Mouse (Mus musculus): ENCODE results near the gene Ptprcap.
A peak's percentile ranks its signal among the peaks of the same experiment; 100 is the strongest.
"Not testable (repeated sequence)": the region's sequence is repeated elsewhere in the genome, so short reads cannot be mapped to it uniquely, and the experiment has no call there.

Gene Ptprcap

DNA sequence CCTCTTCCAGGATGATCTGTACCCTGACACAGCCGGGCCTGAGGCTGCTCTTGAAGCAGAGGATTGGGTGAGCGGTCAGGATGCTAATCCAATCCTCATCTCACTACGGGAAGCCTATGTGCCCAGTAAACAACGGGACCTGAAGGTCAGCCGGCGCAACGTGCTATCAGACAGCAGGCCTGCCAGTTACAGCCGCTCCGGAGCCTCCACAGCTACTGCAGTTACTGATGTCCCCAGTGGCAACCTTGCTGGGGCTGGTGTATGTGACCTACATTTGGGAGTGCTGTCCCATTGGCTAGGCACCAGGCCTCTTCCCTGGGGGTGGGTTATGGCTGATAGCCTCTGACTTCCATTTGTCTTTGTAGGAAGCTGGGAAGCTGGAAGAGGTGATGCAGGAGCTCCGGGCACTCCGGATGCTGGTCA, at the start of gene Ptprcap:
Gene Ptprcap (plus strand): TSS at position 373 of the 423 bp plus-strand sequence.
- DNase-seq (ENCODE audit: low spot score): no peak

DNA sequence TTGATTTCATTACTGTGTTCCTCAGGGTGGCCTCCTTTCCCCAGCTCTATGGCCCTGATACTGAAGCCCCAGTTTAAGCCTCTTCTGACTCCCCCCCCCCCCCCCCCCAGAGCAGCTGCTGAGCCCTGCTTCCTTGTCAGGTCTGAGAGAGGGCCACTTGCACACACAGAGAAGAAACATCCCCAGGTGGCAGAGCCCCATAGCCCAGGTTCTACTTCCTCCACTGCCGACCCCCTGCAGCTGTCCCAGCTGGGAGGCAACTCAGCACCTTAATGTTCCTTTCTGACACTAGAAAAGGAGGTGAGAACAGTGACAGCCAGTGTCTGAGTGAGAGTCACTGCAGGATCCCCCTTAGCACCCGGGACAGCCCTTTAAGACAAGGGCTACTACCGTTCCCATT, 49.6 kb upstream of the Ptprcap start:
- DNase-seq (ENCODE audit: low spot score): no peak

DNA sequence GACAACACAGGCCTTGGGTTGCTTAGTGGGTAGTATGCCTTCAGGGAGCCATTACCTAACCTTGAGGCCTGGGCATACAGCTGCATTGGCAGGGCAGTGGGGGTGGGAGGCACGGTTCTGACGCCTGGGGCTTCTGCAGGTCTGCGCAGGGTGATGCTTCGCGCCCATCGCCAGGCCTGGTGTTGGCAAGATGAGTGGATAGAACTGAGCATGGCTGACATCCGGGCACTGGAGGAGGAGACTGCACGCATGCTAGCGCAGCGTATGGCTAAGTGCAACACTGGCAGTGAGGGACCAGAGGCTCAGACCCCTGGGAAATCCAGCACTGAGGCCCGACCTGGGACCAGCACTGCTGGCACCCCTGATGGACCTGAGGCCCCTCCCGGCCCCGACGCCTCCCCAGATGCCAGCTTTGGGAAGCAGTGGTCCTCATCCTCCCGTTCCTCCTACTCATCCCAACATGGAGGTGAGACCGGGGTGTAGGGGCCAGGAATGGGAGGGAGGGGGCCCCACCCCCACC, 48.7 kb upstream of the Ptprcap start:
- no peak for DNase-seq (ENCODE audit: low spot score)

DNA sequence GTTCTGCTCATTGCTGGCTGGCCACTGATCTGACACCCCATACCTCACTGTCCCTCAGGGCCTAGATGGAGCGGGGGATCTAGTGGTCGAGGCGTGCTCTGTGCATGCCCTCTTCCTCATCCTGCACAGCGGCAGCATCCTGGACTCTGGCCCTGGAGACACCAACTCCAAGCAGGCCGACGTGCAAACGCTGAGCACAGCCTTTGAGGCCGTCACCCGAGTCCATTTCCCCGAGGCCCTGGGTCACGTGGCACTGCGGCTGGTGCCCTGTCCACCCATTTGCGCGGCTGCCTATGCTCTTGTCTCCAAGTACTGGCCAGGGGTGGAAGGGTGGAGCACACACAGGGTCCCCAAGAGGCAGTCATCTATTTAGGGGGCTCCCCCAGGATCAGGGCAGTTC, 46.8 kb upstream of the Ptprcap start:
- no peak for DNase-seq (ENCODE audit: low spot score)

DNA sequence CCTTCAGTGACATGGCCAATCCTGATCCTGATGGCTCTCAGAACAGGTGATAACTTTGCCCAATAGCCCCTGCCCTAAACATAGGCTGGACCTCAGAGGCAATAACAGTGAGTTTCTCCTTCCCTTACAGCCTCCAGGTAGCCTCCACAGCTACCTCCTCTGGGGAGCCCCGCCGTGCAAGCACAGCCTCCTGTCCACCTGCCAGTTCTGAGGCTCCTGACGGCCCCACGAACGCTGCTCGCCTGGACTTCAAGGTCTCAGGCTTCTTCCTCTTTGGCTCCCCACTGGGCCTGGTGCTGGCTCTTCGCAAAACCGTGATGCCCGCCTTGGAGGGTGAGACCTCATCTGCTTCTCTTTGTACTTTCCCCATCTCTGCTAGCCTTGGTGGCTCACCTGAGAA, 44.9 kb upstream of the Ptprcap start:
- no peak for DNase-seq (ENCODE audit: low spot score)

DNA sequence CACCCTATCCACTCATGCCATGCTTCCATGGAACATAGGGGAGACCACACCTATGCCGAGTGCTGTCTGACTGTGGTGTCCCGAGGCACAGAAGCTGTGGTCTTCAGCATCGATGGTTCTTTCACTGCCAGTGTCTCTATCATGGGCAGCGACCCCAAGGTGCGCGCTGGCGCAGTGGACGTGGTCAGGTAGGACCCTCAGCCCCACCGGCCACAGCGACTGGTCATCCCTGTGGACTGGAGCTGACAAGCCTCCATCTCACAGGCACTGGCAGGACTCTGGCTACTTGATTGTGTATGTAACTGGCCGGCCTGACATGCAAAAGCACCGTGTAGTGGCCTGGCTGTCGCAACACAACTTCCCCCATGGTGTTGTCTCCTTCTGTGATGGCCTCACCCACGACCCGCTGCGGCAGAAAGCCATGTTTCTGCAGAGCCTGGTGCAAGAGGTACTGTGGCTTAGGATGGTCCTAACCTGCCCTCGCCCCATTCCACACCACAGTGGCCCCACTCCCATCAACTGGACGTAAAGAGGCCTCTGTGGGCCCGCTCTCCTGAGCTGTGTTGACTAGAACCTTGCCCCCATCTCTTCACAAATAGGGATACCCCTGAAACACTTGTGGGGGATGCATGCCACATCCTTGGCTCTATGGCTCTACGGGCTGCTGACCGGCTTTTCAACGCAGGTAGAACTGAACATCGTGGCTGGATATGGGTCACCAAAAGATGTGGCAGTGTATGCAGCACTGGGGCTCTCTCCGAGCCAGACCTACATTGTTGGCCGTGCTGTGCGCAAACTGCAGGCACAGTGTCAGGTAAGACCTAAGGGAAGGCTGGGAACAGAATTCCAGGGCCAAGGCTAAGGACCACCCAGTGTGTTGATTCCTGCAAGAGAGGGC, 41.1 kb upstream of the Ptprcap start:
- DNase-seq (ENCODE audit: low spot score): no peak

DNA sequence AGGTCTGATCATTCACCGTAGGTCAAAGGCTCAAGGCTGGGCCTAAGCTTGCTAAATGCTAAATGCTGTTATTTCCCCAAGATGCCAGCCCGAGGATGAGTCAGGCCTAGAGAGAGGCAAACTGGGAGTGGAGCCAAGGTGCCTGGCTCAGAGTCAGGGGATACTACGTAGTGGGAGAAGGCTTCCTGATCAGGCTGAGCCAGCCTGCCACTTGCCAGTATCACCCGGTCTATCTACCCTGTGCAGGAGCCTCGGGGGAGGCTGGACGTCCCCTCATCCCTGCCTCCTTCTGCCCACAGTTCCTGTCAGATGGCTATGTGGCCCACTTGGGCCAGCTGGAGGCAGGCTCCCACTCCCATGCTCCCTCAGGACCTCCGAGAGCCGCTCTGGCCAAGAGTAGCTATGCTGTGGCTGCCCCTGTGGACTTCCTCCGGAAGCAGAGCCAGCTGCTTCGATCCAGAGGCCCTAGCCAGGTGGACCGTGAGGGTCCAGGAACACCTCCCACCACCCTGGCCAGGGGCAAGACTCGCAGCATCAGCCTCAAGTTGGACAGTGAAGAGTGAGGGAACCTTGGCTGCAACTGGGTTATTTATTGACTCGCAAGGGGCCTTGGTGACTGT, 40.1 kb upstream of the Ptprcap start:
- peak; percentile 79 for DNase-seq (ENCODE audit: low spot score)

DNA sequence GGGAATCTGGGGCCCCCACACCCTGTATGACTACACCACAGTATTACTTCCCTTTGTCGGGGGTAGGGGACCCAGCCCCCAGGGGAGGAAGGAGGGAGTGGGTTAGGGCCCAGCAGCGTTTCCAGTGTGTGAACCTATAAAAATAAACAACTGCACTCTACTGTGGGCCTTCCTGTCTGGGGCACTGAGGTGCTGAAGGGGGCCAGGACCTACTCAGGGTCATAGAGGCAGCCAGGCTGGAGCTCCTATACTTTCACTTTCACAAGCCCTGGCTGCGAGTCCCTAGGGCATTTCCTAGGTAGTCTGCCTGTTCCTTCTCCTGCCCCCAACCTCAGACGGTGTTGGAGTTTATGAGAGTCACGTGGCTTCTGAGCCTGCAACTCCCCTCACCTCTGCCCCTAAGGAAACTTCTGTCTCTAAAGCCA, 39.6 kb upstream of the Ptprcap start:
- DNase-seq (ENCODE audit: low spot score): no peak

DNA sequence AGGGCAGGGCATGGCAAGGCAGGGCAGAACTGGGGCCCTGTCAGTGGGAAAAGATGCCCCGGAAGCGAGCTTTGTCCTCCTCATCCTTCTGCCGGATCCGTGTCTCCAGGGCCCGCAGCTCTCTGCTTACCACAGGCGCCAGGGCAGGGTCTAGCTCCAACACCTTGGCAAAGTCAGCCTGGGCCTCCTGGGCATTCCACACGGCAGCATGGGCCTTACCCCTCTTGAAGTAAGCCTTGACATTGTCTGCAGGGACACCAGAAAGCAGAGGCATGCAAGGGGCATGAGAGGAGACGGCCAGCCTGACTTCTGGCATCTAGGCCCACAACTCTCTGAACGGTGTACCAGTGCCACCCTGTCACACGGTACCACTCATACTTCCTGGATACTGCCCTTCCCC, 38.9 kb upstream of the Ptprcap start:
- DNase-seq (ENCODE audit: low spot score): no peak

DNA sequence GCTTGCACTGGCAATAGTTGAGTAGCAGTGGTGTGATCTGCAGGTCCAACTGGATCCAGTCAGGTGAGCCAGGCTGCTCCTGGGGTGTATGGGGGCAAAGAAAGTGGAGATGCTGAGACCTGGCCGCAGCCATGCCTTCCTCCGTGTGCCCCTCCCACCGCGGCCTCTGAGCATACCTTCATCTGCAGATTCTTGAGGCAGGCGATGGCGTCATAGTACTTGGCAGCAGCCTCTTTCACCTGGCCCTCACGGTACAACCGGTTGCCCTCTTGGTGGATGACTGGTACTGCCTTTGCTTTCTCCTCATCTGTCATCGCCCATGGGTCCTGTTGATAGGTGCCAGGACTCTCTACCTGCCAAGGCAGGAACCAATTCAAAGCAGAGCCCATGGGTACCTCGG, 38.3 kb upstream of the Ptprcap start:
- DNase-seq (ENCODE audit: low spot score): no peak

DNA sequence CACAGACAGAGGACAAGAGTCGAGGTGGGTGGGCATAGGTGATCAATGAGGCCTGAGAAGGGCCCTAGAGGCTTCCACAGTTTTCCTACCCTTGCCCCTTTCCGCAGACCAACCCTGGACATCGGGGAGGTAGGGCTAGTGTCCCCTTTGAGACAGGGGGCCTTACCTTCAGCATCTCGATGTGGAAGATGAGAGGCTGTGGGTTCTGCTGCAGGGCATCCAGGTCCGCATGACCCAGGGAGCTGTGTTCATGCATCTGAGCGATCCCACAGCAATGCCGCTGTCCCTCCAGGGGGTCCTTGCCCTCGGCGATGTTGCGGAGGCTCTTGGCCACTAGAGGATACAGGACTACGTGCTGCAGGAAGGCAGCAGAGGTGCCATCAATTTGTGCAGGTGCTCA, 37.6 kb upstream of the Ptprcap start:
- no peak for DNase-seq (ENCODE audit: low spot score)

DNA sequence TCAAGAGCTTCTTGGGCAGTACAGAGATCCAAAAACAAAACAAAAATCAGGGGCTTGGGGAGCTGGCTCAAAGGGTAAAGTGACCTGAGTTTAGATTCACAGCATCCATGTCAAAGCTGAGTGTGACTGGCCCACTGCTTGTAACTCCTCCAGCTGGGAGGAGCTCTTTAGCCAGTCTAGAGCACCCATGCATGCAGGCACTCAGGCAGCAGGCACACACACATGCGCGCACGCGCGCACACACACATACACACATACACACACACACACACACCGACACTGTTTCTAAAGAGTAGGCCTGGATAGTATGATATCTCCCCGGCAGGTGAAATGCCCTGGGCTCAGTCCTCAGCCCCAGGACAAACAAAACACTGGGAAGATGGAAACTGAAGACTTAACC, 36.4 kb upstream of the Ptprcap start:
- DNase-seq (ENCODE audit: low spot score): no peak

DNA sequence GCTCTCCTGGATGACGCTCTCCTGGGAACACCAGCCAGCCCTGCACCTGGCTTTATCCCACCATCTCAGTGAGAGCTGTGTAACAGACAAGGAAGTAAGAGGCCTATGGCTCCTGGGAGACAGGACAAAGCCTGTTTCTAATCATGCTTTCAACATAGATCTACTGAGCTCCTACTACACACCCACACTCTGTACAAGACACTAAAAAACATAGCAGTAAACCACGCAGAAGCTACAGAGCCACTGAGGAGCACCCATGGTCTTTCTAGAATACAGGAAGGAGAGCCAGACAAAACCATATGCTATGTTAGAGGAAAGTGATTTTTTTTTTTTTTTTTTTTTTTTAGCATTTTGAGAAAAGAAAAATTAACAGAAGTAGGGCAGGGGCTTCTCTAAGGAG, 35.1 kb upstream of the Ptprcap start:
- DNase-seq (ENCODE audit: low spot score): no peak

DNA sequence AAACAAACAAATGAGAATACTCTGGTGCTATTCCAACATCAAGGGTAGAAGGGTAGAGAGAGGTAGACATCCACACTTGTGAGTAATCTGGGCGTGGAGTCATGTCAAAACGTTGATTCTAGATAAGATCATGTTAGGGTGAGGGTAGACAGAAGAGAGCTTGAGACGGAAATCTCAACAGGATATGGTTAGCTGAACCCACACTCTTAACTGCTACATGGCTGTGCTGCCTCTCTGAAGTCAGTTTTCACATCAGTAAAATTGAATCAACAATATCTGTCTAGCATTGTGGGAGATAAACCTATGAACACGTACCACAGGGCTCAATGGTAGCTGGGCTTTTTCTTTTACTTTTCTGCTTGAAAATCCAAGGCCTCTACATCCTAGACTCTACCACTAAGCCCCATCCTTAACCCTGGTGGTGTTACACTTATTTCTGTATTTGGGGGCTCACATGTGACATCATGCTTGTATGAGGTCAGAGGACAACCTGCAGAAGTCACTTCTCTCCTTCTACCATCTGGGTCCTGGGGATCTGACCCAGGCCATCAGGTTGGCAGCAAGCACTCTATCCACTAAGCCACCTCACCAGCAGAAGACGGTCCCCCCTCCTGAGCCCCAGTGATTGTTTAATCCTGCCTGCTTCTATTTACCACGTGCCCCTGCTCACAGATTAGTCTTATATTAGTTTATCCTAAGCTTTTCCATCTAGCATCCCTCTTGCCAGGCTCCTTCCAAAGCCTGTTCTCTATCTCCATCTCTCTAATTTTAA, 33.5 kb upstream of the Ptprcap start:
- DNase-seq (ENCODE audit: low spot score): no peak

DNA sequence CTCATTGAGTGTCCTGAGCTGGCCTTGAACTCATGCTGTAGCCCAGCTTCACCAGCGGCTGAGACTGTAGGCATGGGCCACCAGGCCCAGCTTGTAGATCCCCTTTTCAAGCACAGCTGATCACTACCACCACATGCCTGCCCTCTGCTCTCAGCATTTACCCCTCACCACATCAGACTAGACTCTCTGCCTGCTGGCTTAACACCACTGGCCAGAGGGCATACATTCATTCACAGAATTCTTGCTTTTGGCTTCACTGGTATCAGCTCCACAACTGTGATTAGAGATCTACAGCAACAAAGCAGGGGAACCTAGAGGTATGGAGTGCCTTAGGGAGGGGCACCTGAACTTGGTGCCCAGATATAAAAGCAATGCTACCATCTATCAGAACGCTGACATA, 32.9 kb upstream of the Ptprcap start:
- DNase-seq (ENCODE audit: low spot score): no peak

DNA sequence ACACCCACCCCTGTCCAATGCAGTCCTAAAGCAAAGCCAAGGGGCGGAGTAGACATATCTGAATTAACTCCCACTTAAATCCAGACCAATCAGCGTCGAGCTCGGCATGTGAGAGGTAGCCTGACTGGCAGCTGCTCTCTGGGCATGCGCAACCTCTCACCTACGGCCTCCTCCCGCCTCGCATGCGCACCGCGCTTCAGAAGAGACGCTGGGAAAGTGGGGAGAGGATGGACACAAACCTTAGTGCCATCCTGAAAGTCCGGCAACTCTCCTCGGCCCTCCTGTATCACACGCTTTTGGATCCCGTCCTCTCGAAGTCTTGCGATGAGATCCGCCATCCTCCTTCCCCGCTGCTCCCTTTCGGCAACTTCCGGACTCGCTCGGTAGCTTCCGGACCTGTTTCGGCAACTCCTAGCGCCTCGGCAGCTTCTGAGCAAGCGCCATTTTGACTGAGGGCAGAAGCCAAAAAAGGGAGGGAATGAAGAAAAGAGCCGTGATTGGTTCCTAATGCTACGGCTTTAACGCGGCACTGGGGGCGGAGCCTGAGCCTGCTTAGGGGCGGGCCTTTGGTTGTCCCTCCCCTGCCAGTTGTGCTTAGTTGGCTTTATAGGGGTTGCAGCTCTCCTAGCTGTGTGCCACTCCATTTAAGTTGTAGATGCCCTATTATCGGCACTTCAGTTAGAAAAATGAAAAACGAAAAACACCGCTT, 32.2 kb upstream of the Ptprcap start:
- DNase-seq (ENCODE audit: low spot score): peak; percentile 97

DNA sequence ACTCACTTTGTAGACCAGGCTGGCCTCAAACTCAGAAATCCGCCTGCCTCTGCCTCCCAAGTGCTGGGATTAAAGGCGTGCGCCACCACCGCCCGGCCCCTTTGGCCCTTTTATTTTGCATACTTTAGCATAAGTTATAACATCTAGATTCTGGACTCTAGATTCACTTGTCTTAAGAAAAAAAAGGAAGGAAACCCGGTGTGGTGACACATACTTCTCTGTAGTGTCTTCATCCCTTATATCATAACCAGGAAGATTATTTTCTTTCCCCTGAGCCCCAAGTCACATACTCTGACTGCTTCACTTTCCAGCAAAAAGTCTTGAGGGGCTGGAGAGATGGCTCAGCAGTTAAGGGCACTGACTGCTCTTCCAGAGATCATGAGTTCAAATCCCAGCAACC, 31.5 kb upstream of the Ptprcap start:
- not testable (repeated sequence) for DNase-seq (ENCODE audit: low spot score)

DNA sequence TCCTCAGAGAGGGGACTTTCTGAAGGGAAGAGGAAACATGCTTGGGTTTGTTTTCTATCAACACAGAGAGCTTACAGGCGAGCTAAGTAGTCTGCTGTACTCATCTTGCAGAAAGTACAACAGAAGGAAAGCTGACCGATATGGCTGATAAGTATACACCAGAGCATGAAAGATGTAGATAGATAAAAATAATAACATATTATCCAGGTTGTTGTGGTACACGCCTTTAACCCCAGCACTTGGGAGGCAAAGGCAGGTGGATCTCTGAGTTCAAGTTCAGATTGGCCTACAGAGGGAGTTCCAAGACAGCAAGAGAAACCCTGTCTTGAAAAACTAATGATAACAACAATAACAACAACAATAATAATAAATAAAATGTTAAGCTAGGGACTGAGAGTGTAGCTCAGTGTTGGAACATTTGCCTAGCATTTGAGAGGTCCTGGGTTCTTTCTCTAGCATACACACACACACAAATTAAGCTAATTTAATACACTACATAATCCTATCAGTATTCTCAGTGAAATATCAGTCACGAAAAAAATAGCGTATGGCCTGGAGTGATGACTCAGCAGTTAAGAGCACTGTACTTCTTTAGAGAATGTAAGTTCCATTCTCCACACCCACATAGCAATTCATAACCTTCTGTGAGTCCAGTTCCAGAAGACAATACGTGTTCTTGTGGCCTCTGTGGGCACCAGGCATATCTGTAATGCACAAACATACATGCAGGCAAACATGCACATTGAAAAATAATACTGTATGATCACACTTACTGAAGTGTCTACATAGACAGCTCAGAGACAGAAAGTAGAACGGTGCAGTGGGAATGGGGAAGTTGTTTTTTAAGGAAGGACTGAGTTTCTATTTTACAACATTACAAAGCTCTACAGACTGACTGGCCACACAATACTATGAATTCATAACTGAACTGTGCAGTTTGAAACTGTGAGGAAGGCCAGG, 30.7 kb upstream of the Ptprcap start:
- DNase-seq (ENCODE audit: low spot score): no peak

DNA sequence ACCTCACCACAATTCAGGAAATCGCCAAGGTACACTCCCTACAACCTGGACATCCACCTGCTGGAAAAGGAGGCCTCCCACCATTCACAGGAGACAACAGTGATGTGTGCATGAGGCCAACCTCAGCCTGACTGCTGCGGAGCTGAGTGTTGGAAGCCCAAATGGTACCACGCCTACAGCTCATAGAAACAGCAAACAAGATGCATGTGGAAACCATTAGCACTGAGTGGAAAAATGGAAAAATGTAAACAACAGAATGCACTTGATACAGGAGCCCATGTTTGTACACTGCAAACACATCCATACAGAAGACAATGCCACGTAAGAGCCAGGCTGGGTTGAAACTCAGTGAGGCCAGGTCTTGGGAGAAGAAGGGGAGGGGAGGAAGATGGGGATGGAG, 29.0 kb upstream of the Ptprcap start:
- DNase-seq (ENCODE audit: low spot score): no peak

DNA sequence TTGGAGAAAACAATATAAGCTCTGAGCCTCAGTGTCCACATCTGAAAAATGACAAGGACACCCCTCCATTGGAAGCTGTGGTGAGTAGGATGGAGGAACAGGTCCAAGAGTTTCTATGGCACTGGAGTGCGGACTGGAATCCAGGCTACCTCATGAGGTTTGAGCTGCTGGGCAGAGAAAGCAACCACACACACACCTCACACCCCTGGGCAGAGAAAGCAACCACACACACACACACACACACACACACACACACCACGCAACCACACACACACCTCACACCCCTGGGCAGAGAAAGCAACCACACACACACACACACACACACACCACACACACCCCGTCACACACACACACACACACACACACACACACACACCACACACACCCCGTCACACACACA, 28.1 kb upstream of the Ptprcap start:
- DNase-seq (ENCODE audit: low spot score): not testable (repeated sequence)
